Mouse (Mus musculus): ENCODE measurements around the gene Atg101. TPM values are rescaled to one million over a fixed set of nuclear protein-coding genes. Genes with fewer than 3 reads are reported as not detected.

Atg101 gene
- polyA plus RNA-seq, 1 experiment from 2014 or later = 34.4 TPM

DNA sequence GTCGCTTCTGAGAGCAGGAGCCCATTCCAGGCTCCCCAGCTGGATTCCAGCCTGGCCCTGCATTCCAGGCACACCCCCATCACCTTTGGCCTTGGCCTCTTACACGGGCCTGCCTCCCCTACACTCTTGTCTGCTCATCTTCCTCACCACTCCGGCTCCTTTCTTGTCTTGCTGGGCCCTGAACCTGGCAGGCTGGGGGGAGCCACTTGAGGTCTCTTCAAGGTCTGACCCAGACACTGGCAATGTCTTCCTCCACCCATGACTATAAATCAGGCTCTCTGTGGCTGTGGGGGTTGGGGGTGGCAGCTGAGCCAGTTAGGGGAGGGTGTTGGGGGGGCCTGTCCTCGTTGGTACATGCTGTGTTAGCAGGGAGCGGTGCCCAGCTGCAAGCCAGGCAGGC lies 5.5 kb upstream of the Atg101 start:
- no peak overlapping the region for H3K4me3 ChIP-seq (ENCODE audit: low read depth, low read length)
- no peak overlapping the region for H3K9ac ChIP-seq (replicated peaks)
- no peaks in the 10 kb centered on the region for H3K27me3 ChIP-seq (ENCODE audit: insufficient read depth, low read length)
- H3K9me3 ChIP-seq (ENCODE audit: low read length) = no peaks in the 10 kb centered on the region
- H3K36me3 ChIP-seq (replicated peaks; ENCODE audit: insufficient read depth, low read length) = 0 out of 2 replicates have a peak, but pooled peaks cover 2% of the 10 kb centered on the region
- WGBS (ENCODE audit: insufficient replicate concordance) = 54% methylated on average over 5 of the region's 5 CpGs
- no peak for ATAC-seq
- H3K4me1 ChIP-seq (ENCODE audit: insufficient read depth) = no peaks in the 10 kb centered on the region
- H3K4me2 ChIP-seq (ENCODE audit: low read depth, low read length) = no peak overlapping the region
- no peak for DNase-seq
- no peak overlapping the region for H3K27ac ChIP-seq (ENCODE audit: low read depth)
- TF ChIP-seq EP300 (IDR thresholded peaks at IDR 0.05; ENCODE audit: low read depth) (no peak), CTCF (IDR thresholded peaks at IDR 0.05; ENCODE audit: low read depth) (no peak)

DNA sequence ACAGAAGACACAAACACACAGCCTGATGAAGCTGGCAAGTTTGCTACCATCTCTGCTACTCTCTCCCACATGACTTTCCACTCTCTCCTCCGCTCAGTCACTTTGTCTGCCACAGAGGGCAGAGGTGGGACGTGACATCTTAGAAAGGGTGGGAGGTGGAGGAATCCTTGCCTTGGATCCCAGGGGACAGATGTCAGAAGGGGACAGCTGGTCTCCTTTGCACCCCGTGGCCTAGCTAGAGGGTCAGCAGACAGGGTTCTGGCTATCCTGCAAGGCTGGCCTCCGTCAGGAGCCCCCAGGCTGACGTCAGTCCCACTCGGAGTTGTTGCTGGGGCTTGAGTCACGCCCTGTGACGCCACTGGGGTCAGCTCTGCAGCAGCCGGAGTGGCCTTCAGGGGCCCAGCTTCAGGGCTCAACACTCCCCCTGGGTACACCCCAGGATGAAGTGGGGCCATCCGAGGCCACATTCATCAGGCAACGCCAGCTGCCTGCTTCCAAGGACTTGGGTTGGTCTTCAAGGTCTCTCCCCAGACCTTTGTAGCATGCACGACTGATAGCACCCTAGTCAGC lies 4.6 kb upstream of the Atg101 start:
- H3K9ac ChIP-seq (replicated peaks) = no peak overlapping the region
- no peaks in the 10 kb centered on the region for H3K4me1 ChIP-seq (ENCODE audit: insufficient read depth)
- DNase-seq (no peak), ATAC-seq (no peak)
- H3K27ac ChIP-seq (ENCODE audit: low read depth) = no peak overlapping the region
- TF ChIP-seq CTCF (IDR thresholded peaks at IDR 0.05; ENCODE audit: low read depth) (no peak), EP300 (IDR thresholded peaks at IDR 0.05; ENCODE audit: low read depth) (no peak)
- WGBS (ENCODE audit: insufficient replicate concordance) = 69% methylated on average over 12 of the region's 12 CpGs
- H3K4me3 ChIP-seq (ENCODE audit: low read depth, low read length) = no peak overlapping the region
- no peak overlapping the region for H3K4me2 ChIP-seq (ENCODE audit: low read depth, low read length)
- H3K27me3 ChIP-seq (ENCODE audit: insufficient read depth, low read length) = no peaks in the 10 kb centered on the region
- no peaks in the 10 kb centered on the region for H3K36me3 ChIP-seq (replicated peaks; ENCODE audit: insufficient read depth, low read length)
- H3K9me3 ChIP-seq (ENCODE audit: low read length) = no peaks in the 10 kb centered on the region

GRCm38 (mm10) chr15:101282471-101282870 lies 1.6 kb upstream of the Atg101 start:
- Histone ChIP-seq H3K9ac (replicated peaks) (no peak overlapping the region), H3K27ac (ENCODE audit: low read depth) (no peak overlapping the region), H3K9me3 (ENCODE audit: low read length) (no peaks in the 10 kb centered on the region), H3K4me3 (ENCODE audit: low read depth, low read length) (no peak overlapping the region), H3K36me3 (replicated peaks; ENCODE audit: insufficient read depth, low read length) (peaks cover 14% of the 10 kb centered on the region), H3K27me3 (ENCODE audit: insufficient read depth, low read length) (no peaks in the 10 kb centered on the region), H3K4me2 (ENCODE audit: low read depth, low read length) (no peak overlapping the region), H3K4me1 (ENCODE audit: insufficient read depth) (peaks cover 19% of the 10 kb centered on the region)
- 56% methylated on average over 5 of the region's 5 CpGs for WGBS (ENCODE audit: insufficient replicate concordance)
- ATAC-seq = no peak
- TF ChIP-seq EP300 (IDR thresholded peaks at IDR 0.05; ENCODE audit: low read depth) (no peak), CTCF (IDR thresholded peaks at IDR 0.05; ENCODE audit: low read depth) (no peak)
- DNase-seq = no peak

DNA sequence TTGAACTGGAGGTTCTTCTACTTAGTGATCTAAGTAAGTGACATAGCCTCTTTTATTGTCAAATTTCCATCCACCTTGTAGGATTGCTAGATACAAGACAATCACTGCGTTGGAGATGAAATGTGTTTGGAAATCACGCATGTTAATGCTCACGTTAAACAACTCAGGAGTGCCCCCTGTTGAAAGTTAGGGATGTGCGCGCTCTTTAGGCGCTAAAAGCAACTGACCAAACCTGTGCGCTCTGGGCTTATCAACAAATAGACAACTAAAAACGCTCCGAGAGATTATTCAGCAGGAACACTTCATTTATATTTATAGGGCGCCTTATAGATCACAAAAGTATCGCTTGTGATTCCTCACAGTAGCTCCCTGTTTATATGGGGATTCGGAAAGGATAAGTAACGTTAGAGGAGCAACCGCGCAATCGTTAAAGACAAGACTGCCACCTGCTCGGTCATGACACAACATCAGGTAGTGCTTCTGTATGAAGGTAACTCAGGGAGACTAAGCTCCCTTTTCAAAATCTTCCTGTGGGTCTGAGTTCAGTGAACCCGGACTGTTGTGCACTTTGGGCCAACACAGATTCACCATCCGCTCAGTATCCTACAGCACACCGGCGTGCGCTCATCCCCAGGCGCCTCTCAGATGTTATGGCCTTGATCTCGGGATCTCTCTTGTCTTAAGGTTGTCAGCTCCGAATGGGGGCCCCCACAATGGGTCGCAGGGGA lies 725 bp upstream of the Atg101 start:
- Histone ChIP-seq H3K27ac (ENCODE audit: low read depth) (peak overlapping the region; percentile 90), H3K36me3 (replicated peaks; ENCODE audit: insufficient read depth, low read length) (peaks cover 23% of the 10 kb centered on the region), H3K27me3 (ENCODE audit: insufficient read depth, low read length) (no peaks in the 10 kb centered on the region), H3K4me1 (ENCODE audit: insufficient read depth) (peaks cover 19% of the 10 kb centered on the region), H3K9ac (replicated peaks) (peak overlapping the region; percentile 94), H3K4me2 (ENCODE audit: low read depth, low read length) (peak overlapping the region; percentile 88), H3K4me3 (ENCODE audit: low read depth, low read length) (peak overlapping the region; percentile 90), H3K9me3 (ENCODE audit: low read length) (no peaks in the 10 kb centered on the region)
- WGBS (ENCODE audit: insufficient replicate concordance) = under 1% methylated on average over 26 of the region's 26 CpGs
- DNase-seq (peak; percentile 52), ATAC-seq (peak; percentile 29; the same call in 1 of the 2 replicates)
- no peak for TF ChIP-seq EP300 (IDR thresholded peaks at IDR 0.05; ENCODE audit: low read depth)
- TF ChIP-seq CTCF (IDR thresholded peaks at IDR 0.05; ENCODE audit: low read depth) = peak; percentile 82

- H3K9ac ChIP-seq (replicated peaks) = no peak overlapping the region
- no peak for ATAC-seq
- WGBS (ENCODE audit: insufficient replicate concordance) = 59% methylated on average over 9 of the region's 9 CpGs
- TF ChIP-seq CTCF (IDR thresholded peaks at IDR 0.05; ENCODE audit: low read depth) (peak; percentile 72), EP300 (IDR thresholded peaks at IDR 0.05; ENCODE audit: low read depth) (no peak)
- H3K4me1 ChIP-seq (ENCODE audit: insufficient read depth) = peaks cover 19% of the 10 kb centered on the region
- peaks cover 48% of the 10 kb centered on the region for H3K36me3 ChIP-seq (replicated peaks; ENCODE audit: insufficient read depth, low read length)
- H3K27ac ChIP-seq (ENCODE audit: low read depth) = no peak overlapping the region
- 0 out of 2 replicates have a peak overlapping the region, but pooled peaks have one; percentile 1 for H3K4me2 ChIP-seq (ENCODE audit: low read depth, low read length)
- peak; percentile 52 for DNase-seq
- H3K4me3 ChIP-seq (ENCODE audit: low read depth, low read length) = no peak overlapping the region
- H3K9me3 ChIP-seq (ENCODE audit: low read length) = no peaks in the 10 kb centered on the region
- no peaks in the 10 kb centered on the region for H3K27me3 ChIP-seq (ENCODE audit: insufficient read depth, low read length)
Observed at GRCm38 (mm10) chr15:101286129-101286770, 2.2 kb downstream of the Atg101 start.

DNA sequence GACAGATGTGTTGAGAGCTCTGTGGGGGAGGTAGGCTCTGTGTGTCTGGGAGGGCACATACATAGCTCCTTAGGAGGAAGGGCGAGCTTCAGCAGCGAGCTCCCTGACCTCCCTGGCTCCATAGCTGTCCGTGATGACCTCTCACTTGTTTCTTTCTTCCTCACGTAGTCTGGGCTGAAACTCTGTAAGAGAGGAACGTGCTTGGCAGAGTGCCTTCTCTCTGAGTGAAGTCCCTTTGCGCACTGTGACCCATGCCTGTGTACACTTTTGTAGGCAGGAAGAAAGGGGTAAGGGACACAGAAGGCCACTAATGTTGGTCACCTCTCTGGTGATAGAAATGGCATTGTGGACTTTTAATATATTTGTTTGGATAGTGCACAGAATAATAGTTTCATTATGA lies 3.3 kb downstream of the Atg101 start:
- H3K36me3 ChIP-seq (replicated peaks; ENCODE audit: insufficient read depth, low read length) = peaks cover 53% of the 10 kb centered on the region
- no peak overlapping the region for H3K4me3 ChIP-seq (ENCODE audit: low read depth, low read length)
- DNase-seq = no peak

More for the DNA sequence above, 3.3 kb downstream of the Atg101 start:
- ATAC-seq = no peak
- no peaks in the 10 kb centered on the region for H3K9me3 ChIP-seq (ENCODE audit: low read length)
- no peak overlapping the region for H3K9ac ChIP-seq (replicated peaks)
- no peaks in the 10 kb centered on the region for H3K27me3 ChIP-seq (ENCODE audit: insufficient read depth, low read length)
- H3K4me2 ChIP-seq (ENCODE audit: low read depth, low read length) = no peak overlapping the region
- H3K27ac ChIP-seq (ENCODE audit: low read depth) = no peak overlapping the region
- 71% methylated on average over 6 of the region's 6 CpGs for WGBS (ENCODE audit: insufficient replicate concordance)
- H3K4me1 ChIP-seq (ENCODE audit: insufficient read depth) = peaks cover 19% of the 10 kb centered on the region
- TF ChIP-seq CTCF (IDR thresholded peaks at IDR 0.05; ENCODE audit: low read depth) (no peak), EP300 (IDR thresholded peaks at IDR 0.05; ENCODE audit: low read depth) (no peak)
